Mouse (Mus musculus): ENCODE data around the gene Parp11.

The Parp11 gene

GRCm38 (mm10) chr6:127446436-127446890 lies at the start of gene Parp11:
Parp11 (plus strand) TSS chr6:127446840.
- peak; percentile 27 to 69 for DNase-seq (ENCODE audit: low spot score in 2 of 2)

- DNase-seq (ENCODE audit: low spot score in 2 of 2), result no peak
These were observed 48.6 kb upstream of the Parp11 start for GRCm38 (mm10) chr6:127398073-127398472.

GRCm38 (mm10) chr6:127401419-127401818 lies 45.2 kb upstream of the Parp11 start:
- no peak for DNase-seq (ENCODE audit: low spot score in 2 of 2)

- DNase-seq (ENCODE audit: low spot score in 2 of 2), result no peak
These were observed 42.4 kb upstream of the Parp11 start for GRCm38 (mm10) chr6:127404070-127404810.

- DNase-seq (ENCODE audit: low spot score in 2 of 2), result no peak
These were observed 41.0 kb upstream of the Parp11 start for GRCm38 (mm10) chr6:127405682-127406081.

- no peak for DNase-seq (ENCODE audit: low spot score in 2 of 2)
These were observed 38.9 kb upstream of the Parp11 start for GRCm38 (mm10) chr6:127407742-127408141.

- no peak for DNase-seq (ENCODE audit: low spot score in 2 of 2)
These were observed 29.0 kb upstream of the Parp11 start for GRCm38 (mm10) chr6:127417525-127418184.

- no peak for DNase-seq (ENCODE audit: low spot score in 2 of 2)
These were observed 28.3 kb upstream of the Parp11 start for GRCm38 (mm10) chr6:127418322-127418721.

- DNase-seq (ENCODE audit: low spot score in 2 of 2), result no peak
These were observed 26.5 kb upstream of the Parp11 start for GRCm38 (mm10) chr6:127420115-127420514.

- no peak for DNase-seq (ENCODE audit: low spot score in 2 of 2)
These were observed 21.5 kb upstream of the Parp11 start for GRCm38 (mm10) chr6:127425095-127425494.

GRCm38 (mm10) chr6:127430716-127431115 lies 15.9 kb upstream of the Parp11 start:
- DNase-seq (ENCODE audit: low spot score in 2 of 2), result no peak

GRCm38 (mm10) chr6:127431196-127431766 lies 15.4 kb upstream of the Parp11 start:
- no peak for DNase-seq (ENCODE audit: low spot score in 2 of 2)

- DNase-seq (ENCODE audit: low spot score in 2 of 2), result no peak
These were observed 12.6 kb upstream of the Parp11 start for GRCm38 (mm10) chr6:127433886-127434647.

GRCm38 (mm10) chr6:127434648-127434984 lies 12.0 kb upstream of the Parp11 start:
- DNase-seq (ENCODE audit: low spot score in 2 of 2), result no peak

GRCm38 (mm10) chr6:127439063-127439462 lies 7.6 kb upstream of the Parp11 start:
- DNase-seq (ENCODE audit: low spot score in 2 of 2), result no peak

- no peak for DNase-seq (ENCODE audit: low spot score in 2 of 2)
These were observed 7.0 kb upstream of the Parp11 start for GRCm38 (mm10) chr6:127439540-127440195.

- DNase-seq (ENCODE audit: low spot score in 2 of 2), result no peak
These were observed 6.1 kb upstream of the Parp11 start for GRCm38 (mm10) chr6:127440416-127441104.

- DNase-seq (ENCODE audit: low spot score in 2 of 2), result no peak
These were observed 4.1 kb upstream of the Parp11 start for GRCm38 (mm10) chr6:127442584-127442983.

- no peak for DNase-seq (ENCODE audit: low spot score in 2 of 2)
These were observed 2.7 kb upstream of the Parp11 start for GRCm38 (mm10) chr6:127443910-127444309.

- no peak for DNase-seq (ENCODE audit: low spot score in 2 of 2)
These were observed 2.2 kb upstream of the Parp11 start for GRCm38 (mm10) chr6:127444466-127444865.

Data from thymus, postnatal 10 days (tissue).